ENCODE assay signal across 12 mouse cellular contexts in the genomic region with DNA sequence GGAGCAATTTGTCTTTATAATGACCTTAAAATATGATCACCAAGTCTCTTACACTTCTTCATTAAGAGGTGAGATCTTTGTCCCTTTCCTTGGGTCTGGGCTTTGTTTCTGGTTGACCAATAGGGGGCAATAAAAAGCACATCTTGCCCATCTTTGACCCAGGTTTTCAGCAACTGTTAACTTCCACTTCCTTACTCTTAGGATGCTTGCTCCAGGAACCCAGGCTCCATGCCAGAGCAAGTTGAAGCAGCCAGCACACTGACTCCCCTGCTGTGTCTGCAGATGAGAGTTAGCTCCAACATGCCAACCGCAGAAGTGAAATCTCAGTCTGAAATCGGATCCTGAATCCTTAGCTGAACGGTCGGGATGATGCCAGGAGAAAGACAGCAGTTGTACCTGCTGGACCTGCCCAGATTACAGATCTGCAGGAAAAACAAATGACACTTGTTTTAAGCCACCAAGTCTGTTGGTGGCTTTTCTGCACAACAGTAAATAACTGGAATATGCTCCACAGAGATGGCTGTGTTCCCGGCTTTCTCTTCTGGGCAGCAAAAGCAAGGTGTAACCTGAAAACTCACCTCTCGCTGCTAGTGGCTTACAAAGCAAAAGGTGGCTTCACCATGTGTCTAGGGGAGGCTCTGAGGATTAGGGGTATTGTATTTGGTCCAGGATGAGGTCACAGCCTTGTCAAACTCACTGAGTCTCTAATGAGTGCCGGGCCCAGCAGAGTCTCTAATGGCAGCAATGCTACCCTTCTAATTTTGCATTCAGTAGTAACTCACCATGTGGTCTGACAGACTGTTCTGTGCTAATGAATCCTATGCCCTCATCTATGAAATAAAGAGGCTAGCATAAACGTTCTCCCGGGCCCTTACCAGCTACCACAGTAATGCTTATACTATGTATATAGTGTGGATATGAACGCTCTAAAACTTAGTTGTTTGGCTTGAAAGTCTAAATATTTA.
DNase-seq lines count a peak whose midpoint lies in the region; ATAC-seq and TF ChIP-seq lines count a peak whose summit lies in the region.
"Had no signal": no experiment of that assay in that cellular context is flagged by ENCODE, and none has a peak within 500 bp of the region (broad histone marks: within the 10 kb centered on the region; RNA-seq: fewer than 3 reads in every experiment).

No protein-coding gene starts in this region.

- no peaks in the 10 kb centered on the region for H3K4me1 ChIP-seq in lung, embryonic 14.5 days (ENCODE audit: insufficient read depth)
- H3K4me1 ChIP-seq: limb, embryonic 15.5 days; megakaryocyte, embryonic 14.5 days had no signal

- H3K27ac ChIP-seq in lung, embryonic 14.5 days (ENCODE audit: low read depth): no peak overlapping the region
- H3K27ac ChIP-seq: limb, embryonic 15.5 days had no signal

- no peak for ATAC-seq in lung, embryonic 14.5 days (ENCODE audit: insufficient read depth)

- peak; percentile 22; the same call in 1 of the 2 replicates for TF ChIP-seq CTCF in lung, embryonic 14.5 days (IDR thresholded peaks at IDR 0.05; ENCODE audit: low read depth)

- H3K4me3 ChIP-seq in lung, embryonic 14.5 days (ENCODE audit: low read depth, low read length): no peak overlapping the region
- H3K4me3 ChIP-seq: limb, embryonic 15.5 days; megakaryocyte, embryonic 14.5 days had no signal

- peak; percentile 23 for DNase-seq in lung, embryonic 14.5 days
- DNase-seq in lung, postnatal 10 days: no peak
- peak; percentile 21 for DNase-seq in R1 (ENCODE audit: low read depth, low spot score)
- DNase-seq in cerebellum, postnatal 25 days: peak; percentile 72 to 77
- peak; percentile 28 to 58 for DNase-seq in layer of hippocampus, postnatal 14 days (ENCODE audit: low spot score in 2 of 2)
- DNase-seq in gastrocnemius, postnatal 14 days: no peak
- no peak for DNase-seq in heart, postnatal 10 days
- no peak for DNase-seq in heart, adult 8-10 months (ENCODE audit: low spot score)
- DNase-seq: heart, adult 11 months; thymus, postnatal 14 days had no signal

- intact Hi-C loops in gastrocnemius, postnatal 14 days (cut with DNase I; ENCODE audit: low total_unique reads): no loop called here
- intact Hi-C loops in heart, postnatal 10 days (cut with DNase I): no loop called here

- H3K9ac ChIP-seq in lung, embryonic 14.5 days: no peak overlapping the region
- H3K9ac ChIP-seq: limb, embryonic 15.5 days had no signal

- no peaks in the 10 kb centered on the region for H3K27me3 ChIP-seq in lung, embryonic 14.5 days (ENCODE audit: insufficient read depth, low read length)
- H3K27me3 ChIP-seq: limb, embryonic 15.5 days; megakaryocyte, embryonic 14.5 days had no signal

- WGBS in lung, embryonic 14.5 days: 68% methylated on average over 10 of the region's 10 CpGs

- no peaks in the 10 kb centered on the region for H3K9me3 ChIP-seq in lung, embryonic 14.5 days (ENCODE audit: low read depth, low read length)
- H3K9me3 ChIP-seq: limb, embryonic 15.5 days; megakaryocyte, embryonic 14.5 days had no signal

- H3K36me3 ChIP-seq in lung, embryonic 14.5 days (ENCODE audit: insufficient read depth): no peaks in the 10 kb centered on the region
- H3K36me3 ChIP-seq: limb, embryonic 15.5 days had no signal

- no peak overlapping the region for H3K4me2 ChIP-seq in lung, embryonic 14.5 days
- H3K4me2 ChIP-seq: limb, embryonic 15.5 days had no signal

Comparison
In these comparisons a context has a peak if more than half of its experiments do, and no peak if none do; other contexts are left out.
1. DNase-seq: peak in lung, embryonic 14.5 days (single experiment), R1 (single experiment), cerebellum, postnatal 25 days (2 of 2) and layer of hippocampus, postnatal 14 days (2 of 2); none in lung, postnatal 10 days (single experiment), gastrocnemius, postnatal 14 days (single experiment), heart, postnatal 10 days (0 of 2) and heart, adult 8-10 months (single experiment).